Mouse (Mus musculus): ENCODE results near the gene Igfbp4.

- TF ChIP-seq CTCF (IDR thresholded peaks at IDR 0.05; ENCODE audit: low read depth, low read length) (no peak), POLR2A (IDR thresholded peaks at IDR 0.05; ENCODE audit: extremely low read depth, insufficient read depth, low read length) (no peak)
These were observed 14.1 kb downstream of the Igfbp4 start for GRCm38 (mm10) chr11:99055143-99055542.
